Mouse (Mus musculus) limb, embryonic 14.5 days (tissue): ENCODE measurements at regions not wholly inside any gene's neighbourhood (a gene's known extent, or its start where the extent isn't known, plus 50 kb on each side); places are given as distances from the start of the nearest gene placed in this dataset.
A peak's percentile ranks its signal among the peaks of the same experiment; 100 is the strongest.
"Not testable (repeated sequence)": the region's sequence is repeated elsewhere in the genome, so short reads cannot be mapped to it uniquely, and the experiment has no call there.

Experiments used
- ATAC-seq: fragments of 200-750 bp; cut with Nextera tagmentation; 2 replicates; pipeline ENCODE4 v1.8.0; 2017; ENCODE audit warnings: low read depth, moderate number of reproducible peaks, moderate TSS enrichment; ENCODE audit not compliant: low FRiP score
- DNase-seq: peaks from one replicate; pipeline ENCODE4 v3.0.0-alpha.2; 2015; ENCODE audit warnings: low spot score
- H3K27ac ChIP-seq: fragments of 300-500 bp; sonication (generic); replicated peaks from 2 replicates; pipeline ENCODE4 v1.5.1; 2014; ENCODE audit warnings: low read depth, mild to moderate bottlenecking, low read length, moderate library complexity, mixed read lengths
- H3K27me3 ChIP-seq: fragments of 300-500 bp; sonication (generic); 2 replicates; pipeline ENCODE4 v1.6.1; 2014; ENCODE audit warnings: low read length, mixed read lengths; ENCODE audit not compliant: control insufficient read depth, insufficient read depth
- H3K36me3 ChIP-seq: fragments of 300-500 bp; sonication (generic); 2 replicates; pipeline ENCODE4 v1.6.1; 2014; ENCODE audit warnings: mild to moderate bottlenecking, low read length, moderate library complexity, mixed read lengths; ENCODE audit not compliant: control insufficient read depth, insufficient read depth
- H3K4me1 ChIP-seq: fragments of 300-500 bp; sonication (generic); 2 replicates; pipeline ENCODE4 v1.6.1; 2014; ENCODE audit warnings: antibody characterized with exemption, low read length, mixed read lengths; ENCODE audit not compliant: control insufficient read depth, insufficient read depth
- H3K4me2 ChIP-seq: fragments of 300-500 bp; sonication (generic); replicated peaks from 2 replicates; pipeline ENCODE4 v1.6.1; 2014; ENCODE audit warnings: low read depth, mild to moderate bottlenecking, low read length, moderate library complexity; ENCODE audit not compliant: severe bottlenecking
- H3K4me3 ChIP-seq: fragments of 300-500 bp; sonication (generic); replicated peaks from 2 replicates; pipeline ENCODE4 v1.5.1; 2014; ENCODE audit warnings: low read length
- H3K9ac ChIP-seq: fragments of 300-500 bp; sonication (generic); 2 replicates; pipeline ENCODE4 v1.6.1; 2014; ENCODE audit warnings: mild to moderate bottlenecking, low read depth, low read length, moderate library complexity; ENCODE audit not compliant: severe bottlenecking
- H3K9me3 ChIP-seq: fragments of 300-500 bp; sonication (generic); 2 replicates; pipeline ENCODE4 v1.6.1; 2016; ENCODE audit warnings: low read length; ENCODE audit not compliant: control insufficient read depth
- POLR2A ChIP-seq: fragments of 200-500 bp; IDR thresholded peaks from 2 replicates; pipeline ENCODE4 v1.8.0; 2012; ENCODE audit warnings: inconsistent platforms, mild to moderate bottlenecking, moderate library complexity, borderline replicate concordance; ENCODE audit not compliant: insufficient read depth, insufficient read length; ENCODE audit errors: extremely low read depth
- WGBS: fragments of 180-500 bp; shearing (Covaris S2); extraction: QIAGEN DNeasy Blood & Tissue Kit; methylation state at CpG from one replicate; pipeline ENCODE4 v1.1.7; 2014; 5-methylcytosine and 5-hydroxymethylcytosine counted together

GRCm38 (mm10) chr8:103793331-103793730 lies 308.1 kb upstream of the Cdh5 start:
- Histone ChIP-seq H3K9ac (no peak overlapping the region), H3K4me2 (no peak overlapping the region), H3K4me3 (no peak overlapping the region), H3K4me1 (peaks cover 1% of the 10 kb centered on the region; the same call in 1 of the 2 replicates), H3K9me3 (no peaks in the 10 kb centered on the region), H3K36me3 (no peaks in the 10 kb centered on the region), H3K27ac (no peak overlapping the region), H3K27me3 (no peaks in the 10 kb centered on the region)
- ATAC-seq = no peak
- DNase-seq = peak; percentile 72
- TF ChIP-seq POLR2A = no peak
- WGBS = 43% methylated on average over 1 of the region's 1 CpGs

GRCm38 (mm10) chr8:103798630-103799029 lies 302.8 kb upstream of the Cdh5 start:
- not testable (repeated sequence) for H3K4me1 ChIP-seq, H3K27me3 ChIP-seq, H3K27ac ChIP-seq, H3K4me2 ChIP-seq, H3K4me3 ChIP-seq, DNase-seq, H3K9me3 ChIP-seq, H3K36me3 ChIP-seq, H3K9ac ChIP-seq, ATAC-seq
- 65% methylated on average over 2 of the region's 2 CpGs for WGBS

- 0 out of 2 replicates have a peak, but pooled peaks have one; percentile 25 for ATAC-seq
- 72% methylated on average over 5 of the region's 5 CpGs for WGBS
- Histone ChIP-seq H3K9me3 (no peaks in the 10 kb centered on the region), H3K36me3 (no peaks in the 10 kb centered on the region), H3K27me3 (no peaks in the 10 kb centered on the region), H3K4me2 (no peak overlapping the region), H3K4me1 (peaks cover 19% of the 10 kb centered on the region), H3K4me3 (no peak overlapping the region), H3K27ac (no peak overlapping the region), H3K9ac (no peak overlapping the region)
- no peak for DNase-seq
- no peak for TF ChIP-seq POLR2A
These were observed 293.3 kb upstream of the Cdh5 start for GRCm38 (mm10) chr8:103808171-103808570.

- H3K27ac ChIP-seq = no peak overlapping the region
- H3K9me3 ChIP-seq = no peaks in the 10 kb centered on the region
- no peak overlapping the region for H3K4me3 ChIP-seq
- peaks cover 24% of the 10 kb centered on the region for H3K4me1 ChIP-seq
- DNase-seq (no peak), ATAC-seq (peak; percentile 63)
- TF ChIP-seq POLR2A = no peak
- H3K9ac ChIP-seq = no peak overlapping the region
- H3K36me3 ChIP-seq = no peaks in the 10 kb centered on the region
- 34% methylated on average over 8 of the region's 8 CpGs for WGBS
- H3K27me3 ChIP-seq = no peaks in the 10 kb centered on the region
- H3K4me2 ChIP-seq = no peak overlapping the region
These were observed 292.8 kb upstream of the Cdh5 start for GRCm38 (mm10) chr8:103808580-103808979.

GRCm38 (mm10) chr8:103809140-103809539 lies 292.3 kb upstream of the Cdh5 start:
- no peak overlapping the region for H3K4me2 ChIP-seq
- TF ChIP-seq POLR2A = no peak
- no peak overlapping the region for H3K27ac ChIP-seq
- no peak overlapping the region for H3K9ac ChIP-seq
- no peaks in the 10 kb centered on the region for H3K9me3 ChIP-seq
- H3K4me1 ChIP-seq = peaks cover 27% of the 10 kb centered on the region
- ATAC-seq (no peak), DNase-seq (no peak)
- no peaks in the 10 kb centered on the region for H3K36me3 ChIP-seq
- H3K4me3 ChIP-seq = no peak overlapping the region
- WGBS = 48% methylated on average over 7 of the region's 7 CpGs
- no peaks in the 10 kb centered on the region for H3K27me3 ChIP-seq
